Mouse (Mus musculus) embryonic facial prominence, embryonic 13.5 days (tissue): Measurements from ENCODE around the gene Fem1a. TPM values are rescaled to one million over a fixed set of nuclear protein-coding genes. Genes with fewer than 3 reads are reported as not detected.

ENCODE experiments used
- ATAC-seq: fragments of 200-750 bp; cut with Nextera tagmentation; 2 replicates; pipeline ENCODE4 v1.8.0; 2017; ENCODE audit warnings: low read depth; ENCODE audit not compliant: insufficient number of reproducible peaks, insufficient read depth, low FRiP score, low TSS enrichment
- H3K27ac ChIP-seq: fragments of 300-500 bp; sonication (generic); 2 replicates; pipeline ENCODE4 v1.5.1; 2015; ENCODE audit warnings: moderate library complexity, mild to moderate bottlenecking, inconsistent platforms
- H3K27me3 ChIP-seq: fragments of 300-500 bp; sonication (generic); 2 replicates; pipeline ENCODE4 v1.6.1; 2015; ENCODE audit warnings: mild to moderate bottlenecking, inconsistent platforms
- H3K36me3 ChIP-seq: fragments of 300-500 bp; sonication (generic); 2 replicates; pipeline ENCODE4 v1.6.1; 2015; ENCODE audit warnings: mild to moderate bottlenecking, inconsistent platforms
- H3K4me1 ChIP-seq: fragments of 300-500 bp; sonication (generic); 2 replicates; pipeline ENCODE4 v1.6.1; 2015; ENCODE audit warnings: inconsistent platforms
- H3K4me2 ChIP-seq: fragments of 300-500 bp; sonication (generic); 2 replicates; pipeline ENCODE4 v1.6.1; 2015; ENCODE audit warnings: moderate library complexity, mild to moderate bottlenecking, inconsistent platforms
- H3K4me3 ChIP-seq: fragments of 300-500 bp; sonication (generic); 2 replicates; pipeline ENCODE4 v1.5.1; 2015; ENCODE audit warnings: mild to moderate bottlenecking, inconsistent platforms
- H3K9ac ChIP-seq: fragments of 300-500 bp; sonication (generic); 2 replicates; pipeline ENCODE4 v1.6.1; 2015; ENCODE audit warnings: mild to moderate bottlenecking, inconsistent platforms
- H3K9me3 ChIP-seq: fragments of 300-500 bp; sonication (generic); 2 replicates; pipeline ENCODE4 v1.6.1; 2016; ENCODE audit warnings: inconsistent platforms
- WGBS: fragments of 180-500 bp; shearing (Covaris S2); methylation state at CpG from one replicate; pipeline ENCODE4 v1.1.7; 2015; ENCODE audit warnings: mixed read lengths; 5-methylcytosine and 5-hydroxymethylcytosine counted together
- microRNA counts: library from miRNA; unstranded; fragments of <30 nt; microRNA quantifications from one replicate; lab custom pipeline; 2016
- microRNA-seq: library from miRNA; unstranded; fragments of <30 nt; microRNA quantifications from one replicate; pipeline ENCODE4, GENCODE M21; 2016
- polyA plus RNA-seq: library from polyadenylated mRNA; unstranded; fragments of >200 nt; fragmentation: Nextera tagmentation; extraction: Ambion mirVana; gene quantifications from 2 replicates; pipeline ENCODE4 v1.2.1, GENCODE M21; 2015

Gene Fem1a
- polyA plus RNA-seq, 1 experiment from 2014 or later, result 13.5 TPM

DNA sequence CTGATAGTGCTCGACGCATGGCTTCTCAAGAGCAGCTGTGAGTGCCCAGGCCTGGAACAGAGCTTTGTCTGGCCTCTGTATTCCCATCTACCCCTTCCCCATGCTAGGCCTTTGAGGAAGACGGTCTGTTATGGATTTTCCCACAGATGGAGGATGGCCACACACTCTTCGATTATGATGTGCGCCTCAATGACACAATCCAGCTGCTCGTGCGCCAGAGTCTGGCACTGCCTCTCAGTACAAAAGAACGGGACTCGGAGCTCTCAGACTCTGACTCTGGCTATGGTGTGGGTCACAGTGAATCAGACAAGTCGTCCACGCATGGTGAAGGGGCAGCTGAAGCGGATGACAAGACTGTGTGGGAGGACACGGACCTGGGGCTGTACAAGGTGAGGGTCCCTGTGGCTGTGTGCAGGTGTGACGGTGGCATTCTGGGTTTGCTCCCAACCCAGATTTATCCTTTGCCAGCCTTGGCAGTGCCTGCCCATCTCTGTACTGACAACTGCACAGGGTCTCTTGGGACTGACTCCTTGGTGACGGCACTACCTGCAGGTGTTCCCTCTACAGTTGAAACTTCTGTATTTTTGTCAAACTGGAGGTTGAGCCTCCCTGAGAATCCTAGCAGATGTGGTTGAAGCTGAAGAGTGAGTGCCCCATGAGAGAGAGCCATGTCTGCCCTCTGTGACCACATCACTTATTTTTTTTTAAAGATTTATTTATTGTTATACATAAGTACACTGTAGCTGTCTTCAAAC lies 52.8 kb downstream of the Fem1a start:
- Histone ChIP-seq H3K4me1 (peaks cover 36% of the 10 kb centered on the region), H3K9me3 (no peaks in the 10 kb centered on the region), H3K27ac (peak overlapping the region; percentile 55; the same call in 1 of the 2 replicates), H3K36me3 (peaks cover 83% of the 10 kb centered on the region), H3K4me2 (no peak overlapping the region), H3K4me3 (no peak overlapping the region), H3K27me3 (no peaks in the 10 kb centered on the region), H3K9ac (no peak overlapping the region)
- no peak for ATAC-seq
- 87% methylated on average over 15 of the region's 15 CpGs for WGBS

MicroRNAs encoded within 50 kb of the gene (microRNA counts, 519-probe panel; counts per million panel counts)
- microRNA mmu-miR-7b (lab: Ali Mortazavi, UCI), result 2,285 counts per million, percentile 56 among the panel's probes with 10 or more counts

Small RNA genes within 50 kb of the gene (microRNA-seq; reads per million reads assigned to microRNA genes)
- gene Mir7b, result 47.3 reads per million, percentile 43 among the genes with 10 or more reads in this experiment

Other genes with a start within 250 kb of the Fem1a start
- gene Sh3gl1, start 220.2 kb upstream of the Fem1a start, polyA plus RNA-seq, result 175 and 185 TPM in 2 replicates
- 25.8 and 34.8 TPM in 2 replicates for gene Chaf1a, start 216.4 kb upstream of the Fem1a start, polyA plus RNA-seq
- gene Ubxn6, start 181.8 kb upstream of the Fem1a start, polyA plus RNA-seq, result 47.6 and 51.2 TPM in 2 replicates
- 151 and 155 TPM in 2 replicates for gene Hdgfl2, start 177.2 kb upstream of the Fem1a start, polyA plus RNA-seq
- 0.07 and 0.10 TPM in 2 replicates for gene Plin4, start 147.0 kb upstream of the Fem1a start, polyA plus RNA-seq
- gene Plin5, start 139.2 kb upstream of the Fem1a start, polyA plus RNA-seq, result 0.17 and 0.30 TPM in 2 replicates
- 0.24 and 0.30 TPM in 2 replicates for gene Lrg1, start 134.8 kb upstream of the Fem1a start, polyA plus RNA-seq
- 2.4 and 2.5 TPM in 2 replicates for gene Sema6b, start 116.5 kb upstream of the Fem1a start, polyA plus RNA-seq
- gene Tnfaip8l1, start 94.3 kb upstream of the Fem1a start, polyA plus RNA-seq, result 13.8 and 13.9 TPM in 2 replicates
- 86.3 and 91.0 TPM in 2 replicates for gene Mydgf, start 72.9 kb upstream of the Fem1a start, polyA plus RNA-seq
- 34.9 and 37.5 TPM in 2 replicates for gene Dpp9, start 37.9 kb upstream of the Fem1a start, polyA plus RNA-seq
- 4.1 and 4.3 TPM in 2 replicates for gene Ticam1, start 20.0 kb downstream of the Fem1a start, polyA plus RNA-seq
- 65.8 and 83.2 TPM in 2 replicates for gene Plin3, start 36.1 kb downstream of the Fem1a start, polyA plus RNA-seq
- not detected in 2 replicates for gene Arrdc5, start 43.5 kb downstream of the Fem1a start, polyA plus RNA-seq
- 135 and 143 TPM in 2 replicates for gene Uhrf1, start 46.5 kb downstream of the Fem1a start, polyA plus RNA-seq
- gene Kdm4b, start 69.3 kb downstream of the Fem1a start, polyA plus RNA-seq, result 36.5 and 36.9 TPM in 2 replicates
- gene Ptprs, start 219.7 kb downstream of the Fem1a start, polyA plus RNA-seq, result 120 and 121 TPM in 2 replicates